Mouse (Mus musculus) MEL (cell line): ENCODE data around the gene 3110018I06Rik.

Experiments used
- CTCF ChIP-seq, 3 experiments: IDR thresholded peaks in 2 of 3; conservative IDR thresholded peaks in 1 of 3; 2 replicates each; pipeline ENCODE4 v1.5.1; 2011 to 2012; ENCODE audit warnings: low read length in 3 of 3, low read depth in 2 of 3, mild to moderate bottlenecking in 2 of 3, improper control_type of control experiment in 1 of 3, inconsistent platforms in 1 of 3, mixed read lengths in 1 of 3, moderate library complexity in 1 of 3; ENCODE audit not compliant: control insufficient read depth in 1 of 3, insufficient read depth in 1 of 3, poor library complexity in 1 of 3, severe bottlenecking in 1 of 3
- E2F4 ChIP-seq: IDR thresholded peaks from 2 replicates; pipeline ENCODE4 v1.6.1; 2011; ENCODE audit warnings: low read depth, low read length, improper control_type of control experiment, borderline replicate concordance
- GATA1 ChIP-seq: IDR thresholded peaks from 2 replicates; pipeline ENCODE4 v1.6.1; 2011; ENCODE audit warnings: low read depth, low read length, improper control_type of control experiment
- HCFC1 ChIP-seq: IDR thresholded peaks from 2 replicates; pipeline ENCODE4 v1.6.1; 2012; ENCODE audit warnings: low read depth, mild to moderate bottlenecking, inconsistent platforms, low read length, improper control_type of control experiment, moderate library complexity
- MAX ChIP-seq: IDR thresholded peaks from 2 replicates; pipeline ENCODE4 v1.6.1; 2011; ENCODE audit warnings: low read length, improper control_type of control experiment
- MEF2A ChIP-seq: IDR thresholded peaks from 2 replicates; pipeline ENCODE4 v1.6.1; 2014; ENCODE audit warnings: low read depth, mild to moderate bottlenecking, inconsistent platforms, low read length, improper control_type of control experiment; ENCODE audit not compliant: poor library complexity, insufficient replicate concordance, severe bottlenecking; ENCODE audit errors: extremely low read depth
- MYB ChIP-seq: IDR thresholded peaks from 2 replicates; pipeline ENCODE4 v1.6.1; 2011; ENCODE audit warnings: mild to moderate bottlenecking, low read depth, low read length, improper control_type of control experiment
- MYC ChIP-seq: IDR thresholded peaks from 2 replicates; pipeline ENCODE4 v1.6.1; 2011; ENCODE audit warnings: low read depth, mild to moderate bottlenecking, low read length, improper control_type of control experiment, moderate library complexity
- NELFE ChIP-seq: IDR thresholded peaks from 2 replicates; pipeline ENCODE4 v1.6.1; 2011; ENCODE audit warnings: low read depth, low read length, improper control_type of control experiment
- POLR2A ChIP-seq, 2 experiments: IDR thresholded peaks; 2 replicates each; pipeline ENCODE4 v1.6.1; 2011 to 2012; ENCODE audit warnings: low read length in 2 of 2, mild to moderate bottlenecking in 2 of 2, control low read depth in 1 of 2, improper control_type of control experiment in 1 of 2, low read depth in 1 of 2, moderate library complexity in 1 of 2; ENCODE audit not compliant: control insufficient read depth in 1 of 2, insufficient read depth in 1 of 2, poor library complexity in 1 of 2
- SMC3 ChIP-seq: IDR thresholded peaks from 2 replicates; pipeline ENCODE4 v1.6.1; 2011; ENCODE audit warnings: low read depth, low read length, improper control_type of control experiment
- ZC3H11A ChIP-seq: IDR thresholded peaks from 2 replicates; pipeline ENCODE4 v1.6.1; 2012; ENCODE audit warnings: low read depth, mild to moderate bottlenecking, inconsistent platforms, low read length, improper control_type of control experiment
- ZKSCAN1 ChIP-seq: IDR thresholded peaks from 2 replicates; pipeline ENCODE4 v1.6.1; 2012; ENCODE audit warnings: low read depth, mild to moderate bottlenecking, inconsistent platforms, low read length, improper control_type of control experiment, moderate library complexity
- ZNF384 ChIP-seq: IDR thresholded peaks from 2 replicates; pipeline ENCODE4 v1.6.1; 2012; ENCODE audit warnings: low read depth, mild to moderate bottlenecking, inconsistent platforms, low read length, improper control_type of control experiment

- no peak for TF ChIP-seq CTCF (IDR thresholded peaks at IDR 0.05 in 2 of 3, conservative IDR thresholded peaks at IDR 0.05 in 1 of 3; ENCODE audit: control insufficient read depth in 1 of 3, insufficient read depth in 1 of 3, low read depth in 2 of 3, low read length in 3 of 3, poor library complexity in 1 of 3, severe bottlenecking in 1 of 3)
- no peak for TF ChIP-seq MEF2A
- no peak for TF ChIP-seq ZNF384
- TF ChIP-seq POLR2A (IDR thresholded peaks at IDR 0.05; ENCODE audit: control insufficient read depth in 1 of 2, insufficient read depth in 1 of 2, low read depth in 1 of 2, low read length in 2 of 2, poor library complexity in 1 of 2): no peak
- TF ChIP-seq SMC3: no peak
- no peak for TF ChIP-seq HCFC1
- TF ChIP-seq ZKSCAN1: no peak
- TF ChIP-seq E2F4: no peak
- no peak for TF ChIP-seq MYC
- TF ChIP-seq ZC3H11A: no peak
- no peak for TF ChIP-seq GATA1
- TF ChIP-seq MYB: no peak
- no peak for TF ChIP-seq NELFE
- TF ChIP-seq MAX: no peak
These were observed 8.5 kb downstream of the 3110018I06Rik start for GRCm38 (mm10) chr12:107496924-107497323.
